Mouse (Mus musculus): ENCODE measurements around the gene Naip1. TPM values are rescaled to one million over a fixed set of nuclear protein-coding genes. Genes with fewer than 3 reads are reported as not detected.
"Not testable (repeated sequence)": the region's sequence is repeated elsewhere in the genome, so short reads cannot be mapped to it uniquely, and the experiment has no call there.

The Naip1 gene
- polyA plus RNA-seq (2015; fragmentation: Nextera tagmentation; extraction: Ambion mirVana), result not detected in 2 replicates

DNA sequence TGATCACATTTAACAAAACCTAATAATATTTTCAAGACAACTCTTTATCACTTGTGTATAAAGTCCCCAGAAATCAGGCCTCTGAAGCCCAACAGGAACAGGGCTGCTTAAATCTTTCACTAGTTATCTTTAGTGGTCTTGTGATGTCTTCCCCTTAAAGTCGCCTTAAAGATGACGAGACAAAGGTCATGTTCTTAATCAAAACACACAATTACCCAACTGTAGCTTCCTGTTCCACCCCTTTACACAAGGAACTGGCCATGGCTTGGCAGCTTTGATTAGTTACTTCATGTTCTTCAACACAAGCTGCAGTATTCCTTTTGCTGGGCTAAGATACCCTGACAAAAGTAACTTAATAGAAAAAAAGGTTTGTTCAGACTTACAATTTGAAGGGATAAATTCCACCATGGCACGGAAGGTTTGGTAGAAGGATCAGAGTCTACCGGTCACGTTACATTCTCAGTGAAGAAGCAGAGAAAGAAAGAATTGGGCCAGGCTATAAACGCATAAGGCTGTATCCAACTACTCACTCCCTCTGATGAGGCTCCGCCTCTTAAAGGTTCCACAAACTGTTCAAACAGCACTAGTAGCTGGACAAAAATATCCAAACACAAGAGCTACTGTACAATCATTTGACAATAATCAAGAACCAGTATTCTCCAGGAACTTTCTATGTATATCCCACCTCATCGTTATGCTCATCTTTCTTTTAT, at the start of gene Naip1:
Gene Naip1, minus strand, starts transcription at position 455 of the 713 bp plus-strand sequence.
- not testable (repeated sequence) for H3K9ac ChIP-seq; H3K4me2 ChIP-seq; H3K36me3 ChIP-seq (replicated peaks); ATAC-seq (ENCODE audit: insufficient read depth); H3K27ac ChIP-seq (replicated peaks); H3K4me1 ChIP-seq (replicated peaks); H3K9me3 ChIP-seq (replicated peaks); H3K27me3 ChIP-seq; H3K4me3 ChIP-seq (replicated peaks)
- 58% methylated on average over 8 of the region's 8 CpGs for WGBS (ENCODE audit: insufficient replicate concordance)

GRCm38 (mm10) chr13:100499625-100500024, 47.0 kb upstream of the Naip1 start:
- H3K4me2 ChIP-seq; ATAC-seq (ENCODE audit: insufficient read depth); H3K4me3 ChIP-seq (replicated peaks); H3K36me3 ChIP-seq (replicated peaks); H3K9ac ChIP-seq; H3K4me1 ChIP-seq (replicated peaks); H3K27ac ChIP-seq (replicated peaks); H3K9me3 ChIP-seq (replicated peaks); H3K27me3 ChIP-seq: not testable (repeated sequence)

- Histone ChIP-seq H3K4me3 (replicated peaks) (no peak overlapping the region), H3K27ac (replicated peaks) (no peak overlapping the region), H3K9ac (no peak overlapping the region), H3K9me3 (replicated peaks) (no peaks in the 10 kb centered on the region), H3K36me3 (replicated peaks) (no peaks in the 10 kb centered on the region), H3K27me3 (no peaks in the 10 kb centered on the region), H3K4me1 (replicated peaks) (peaks cover 28% of the 10 kb centered on the region), H3K4me2 (no peak overlapping the region)
- WGBS (ENCODE audit: insufficient replicate concordance), result 60% methylated on average over 4 of the region's 4 CpGs
- ATAC-seq (ENCODE audit: insufficient read depth), result no peak
Measured at GRCm38 (mm10) chr13:100495337-100495736, 42.7 kb upstream of the Naip1 start.

GRCm38 (mm10) chr13:100494370-100494769, 41.7 kb upstream of the Naip1 start:
- not testable (repeated sequence) for H3K27me3 ChIP-seq; H3K9me3 ChIP-seq (replicated peaks); H3K27ac ChIP-seq (replicated peaks)

DNA sequence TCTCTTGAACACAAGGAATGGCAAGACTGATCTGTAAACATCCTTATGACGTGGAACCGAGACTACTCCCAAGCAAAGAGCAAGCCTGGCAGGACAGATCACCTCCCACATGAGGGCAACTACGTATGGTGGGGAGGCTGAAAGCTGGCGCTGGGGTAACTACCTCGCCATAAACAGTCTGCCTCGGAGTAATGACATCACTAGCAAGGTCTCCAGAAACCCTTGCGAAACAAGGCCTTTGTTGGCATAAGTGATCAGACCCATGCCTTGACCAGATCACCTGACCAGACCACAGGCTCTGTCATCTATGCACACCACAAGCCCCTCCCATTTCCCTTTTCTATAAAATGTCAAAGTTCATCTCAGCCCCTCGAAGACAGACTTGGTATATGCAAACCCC, 40.6 kb upstream of the Naip1 start:
- Histone ChIP-seq H3K36me3 (replicated peaks) (peaks cover 9% of the 10 kb centered on the region; the same call in 1 of the 2 replicates), H3K4me3 (replicated peaks) (no peak overlapping the region), H3K9me3 (replicated peaks) (no peaks in the 10 kb centered on the region), H3K27me3 (no peaks in the 10 kb centered on the region), H3K4me2 (no peak overlapping the region), H3K4me1 (replicated peaks) (peaks cover 24% of the 10 kb centered on the region), H3K27ac (replicated peaks) (no peak overlapping the region), H3K9ac (no peak overlapping the region)
- ATAC-seq (ENCODE audit: insufficient read depth), result no peak
- 36% methylated on average over 8 of the region's 8 CpGs for WGBS (ENCODE audit: insufficient replicate concordance)

More at GRCm38 (mm10) chr13:100494370-100494769, 41.7 kb upstream of the Naip1 start:
- H3K36me3 ChIP-seq (replicated peaks); H3K9ac ChIP-seq; H3K4me2 ChIP-seq; ATAC-seq (ENCODE audit: insufficient read depth); H3K4me3 ChIP-seq (replicated peaks): not testable (repeated sequence)
- WGBS (ENCODE audit: insufficient replicate concordance), result 59% methylated on average over 8 of the region's 8 CpGs
- peaks cover 24% of the 10 kb centered on the region for H3K4me1 ChIP-seq (replicated peaks)

DNA sequence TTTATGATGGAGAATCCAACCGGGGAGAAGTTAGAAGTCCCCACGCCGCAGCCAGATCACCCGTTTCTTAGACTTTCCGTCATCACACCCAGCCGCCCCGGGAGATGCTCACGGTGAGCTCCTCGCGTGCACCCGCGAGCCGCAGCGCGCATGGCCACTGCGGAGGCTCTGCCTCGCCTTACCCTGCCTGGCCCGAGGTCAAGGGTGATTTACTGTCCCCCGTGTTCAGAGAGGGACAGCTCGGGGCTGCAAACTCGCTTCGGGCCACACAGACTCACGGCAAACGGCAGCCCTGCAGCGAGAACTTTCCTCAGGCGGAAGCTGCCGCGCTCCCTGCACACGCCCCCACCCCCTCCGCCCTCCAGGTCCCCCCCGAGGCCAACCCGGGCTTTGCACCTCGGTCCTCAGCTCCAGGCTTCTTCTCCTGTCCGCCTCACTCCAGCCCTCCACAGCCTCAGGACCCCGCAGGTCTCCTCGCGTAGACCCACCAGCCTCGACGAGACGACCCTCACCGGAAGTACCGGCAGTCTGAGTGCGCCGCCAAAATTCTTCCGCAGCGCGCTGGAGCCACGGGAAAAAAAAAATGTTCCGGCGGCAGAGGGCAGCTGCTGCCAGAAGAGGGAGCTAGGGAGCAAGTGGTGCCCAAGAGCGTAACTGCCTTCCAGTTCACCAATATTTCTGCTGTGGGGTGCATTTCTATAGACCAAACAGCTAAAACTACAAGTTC, 39.6 kb upstream of the Naip1 start, which contains the start of gene Gtf2h2:
Gene Gtf2h2, minus strand, starts transcription at position 519 of the 727 bp plus-strand sequence.
- H3K9ac ChIP-seq, result peak within 1 kb of the TSS; percentile 78
- under 1% methylated on average over 51 of the region's 51 CpGs for WGBS (ENCODE audit: insufficient replicate concordance)
- peak within 1 kb of the TSS; percentile 70 for H3K27ac ChIP-seq (replicated peaks)
- H3K9me3 ChIP-seq (replicated peaks), result no peaks in the 10 kb centered on the region
- ATAC-seq (ENCODE audit: insufficient read depth), result peak; percentile 77
- H3K4me3 ChIP-seq (replicated peaks), result peak within 1 kb of the TSS; percentile 84
- H3K4me1 ChIP-seq (replicated peaks), result peaks cover 24% of the 10 kb centered on the region
- H3K4me2 ChIP-seq, result peak within 1 kb of the TSS; percentile 80
- H3K27me3 ChIP-seq, result no peaks in the 10 kb centered on the region
- H3K36me3 ChIP-seq (replicated peaks), result peaks cover 19% of the 10 kb centered on the region

GRCm38 (mm10) chr13:100491623-100492022, 39.0 kb upstream of the Naip1 start:
- H3K4me2 ChIP-seq, result peak overlapping the region; percentile 80
- H3K27me3 ChIP-seq, result no peaks in the 10 kb centered on the region
- peaks cover 24% of the 10 kb centered on the region for H3K4me1 ChIP-seq (replicated peaks)
- peak overlapping the region; percentile 78 for H3K9ac ChIP-seq
- peak overlapping the region; percentile 84 for H3K4me3 ChIP-seq (replicated peaks)
- H3K27ac ChIP-seq (replicated peaks), result peak overlapping the region; percentile 70
- no peaks in the 10 kb centered on the region for H3K9me3 ChIP-seq (replicated peaks)
- no peak for ATAC-seq (ENCODE audit: insufficient read depth)
- peaks cover 25% of the 10 kb centered on the region for H3K36me3 ChIP-seq (replicated peaks)
- 11% methylated on average over 6 of the region's 6 CpGs for WGBS (ENCODE audit: insufficient replicate concordance)

DNA sequence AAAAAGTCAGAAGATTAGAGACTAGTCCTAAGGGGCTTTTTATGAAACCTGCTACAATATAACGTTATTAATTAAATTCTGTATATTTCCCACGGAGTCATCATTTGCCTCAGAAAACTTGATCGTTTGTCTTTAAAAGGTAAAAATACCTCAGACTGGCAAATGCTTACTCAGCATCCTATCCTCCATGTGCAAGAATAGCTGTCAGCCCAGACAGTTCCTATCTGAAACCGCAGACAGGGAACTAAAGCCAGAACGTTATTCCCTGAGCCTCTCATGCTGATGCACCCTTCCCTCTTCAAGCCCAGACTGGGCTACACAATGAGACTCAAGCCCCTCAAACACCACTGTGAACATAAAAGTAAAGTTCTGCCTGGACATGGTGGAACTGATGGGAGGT, 37.8 kb upstream of the Naip1 start:
- H3K9ac ChIP-seq, result no peak overlapping the region
- no peaks in the 10 kb centered on the region for H3K9me3 ChIP-seq (replicated peaks)
- H3K4me1 ChIP-seq (replicated peaks), result peaks cover 24% of the 10 kb centered on the region
- no peak overlapping the region for H3K4me3 ChIP-seq (replicated peaks)
- H3K4me2 ChIP-seq, result peak overlapping the region; percentile 29; the same call in 1 of the 2 replicates
- peaks cover 29% of the 10 kb centered on the region for H3K36me3 ChIP-seq (replicated peaks)
- H3K27ac ChIP-seq (replicated peaks), result no peak overlapping the region
- no peaks in the 10 kb centered on the region for H3K27me3 ChIP-seq
- 61% methylated on average over 5 of the region's 5 CpGs for WGBS (ENCODE audit: insufficient replicate concordance)
- ATAC-seq (ENCODE audit: insufficient read depth), result no peak

- H3K4me3 ChIP-seq (replicated peaks), result no peak overlapping the region
Measured at GRCm38 (mm10) chr13:100483610-100484009, 30.9 kb upstream of the Naip1 start.

GRCm38 (mm10) chr13:100463527-100464222, 11.0 kb upstream of the Naip1 start:
- 49% methylated on average over 2 of the region's 2 CpGs for WGBS (ENCODE audit: insufficient replicate concordance)
- Histone ChIP-seq H3K4me2 (no peak overlapping the region), H3K9ac (no peak overlapping the region), H3K4me3 (replicated peaks) (no peak overlapping the region), H3K27ac (replicated peaks) (0 out of 2 replicates have a peak overlapping the region, but pooled peaks have one; percentile 14), H3K27me3 (no peaks in the 10 kb centered on the region), H3K9me3 (replicated peaks) (no peaks in the 10 kb centered on the region), H3K36me3 (replicated peaks) (peaks cover 14% of the 10 kb centered on the region), H3K4me1 (replicated peaks) (peaks cover 8% of the 10 kb centered on the region)
- ATAC-seq (ENCODE audit: insufficient read depth), result peak; percentile 81

More at GRCm38 (mm10) chr13:100483610-100484009, 30.9 kb upstream of the Naip1 start:
- Histone ChIP-seq H3K4me1 (replicated peaks) (no peaks in the 10 kb centered on the region), H3K27me3 (no peaks in the 10 kb centered on the region), H3K36me3 (replicated peaks) (peaks cover 48% of the 10 kb centered on the region), H3K9ac (no peak overlapping the region), H3K4me2 (no peak overlapping the region), H3K27ac (replicated peaks) (no peak overlapping the region), H3K9me3 (replicated peaks) (no peaks in the 10 kb centered on the region)
- no peak for ATAC-seq (ENCODE audit: insufficient read depth)
- WGBS (ENCODE audit: insufficient replicate concordance), result 81% methylated on average over 7 of the region's 7 CpGs

- Histone ChIP-seq H3K4me1 (replicated peaks) (peaks cover 8% of the 10 kb centered on the region), H3K4me2 (no peak overlapping the region), H3K9me3 (replicated peaks) (no peaks in the 10 kb centered on the region), H3K4me3 (replicated peaks) (no peak overlapping the region), H3K27ac (replicated peaks) (no peak overlapping the region), H3K27me3 (no peaks in the 10 kb centered on the region), H3K36me3 (replicated peaks) (peaks cover 3% of the 10 kb centered on the region), H3K9ac (no peak overlapping the region)
- ATAC-seq (ENCODE audit: insufficient read depth), result no peak
- WGBS (ENCODE audit: insufficient replicate concordance), result 67% methylated on average over 3 of the region's 3 CpGs
Measured at GRCm38 (mm10) chr13:100461336-100461735, 8.7 kb upstream of the Naip1 start.
